In the genomic region with DNA sequence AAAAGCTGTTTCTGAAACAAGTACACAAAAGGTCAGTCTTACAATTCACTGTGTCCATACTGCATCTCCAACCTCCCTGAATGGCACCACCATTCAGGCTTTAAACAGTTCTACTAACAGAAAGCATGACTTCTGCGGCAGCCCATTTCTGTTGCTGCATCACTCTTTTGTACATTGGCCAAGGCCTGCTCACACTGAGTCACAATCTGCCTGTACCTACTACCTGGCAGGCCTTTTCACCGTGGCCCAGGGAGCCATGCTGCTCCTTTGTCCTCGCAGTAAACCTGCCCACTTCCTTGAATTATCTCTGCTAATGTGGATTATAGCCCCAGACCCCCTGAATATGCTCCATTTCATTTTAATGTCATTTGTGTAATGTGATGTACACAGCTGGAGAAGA, we compare ENCODE assay signal across 13 mouse cellular contexts.
"Had no signal": no experiment of that assay in that cellular context is flagged by ENCODE, and none has a peak within 500 bp of the region (broad histone marks: within the 10 kb centered on the region; RNA-seq: fewer than 3 reads in every experiment).

No protein-coding gene starts in this region.

- ATAC-seq: midbrain, embryonic 16.5 days had no signal

- DNase-seq: lung, embryonic 14.5 days; lung, postnatal 10 days; lung, postnatal 4 days; midbrain, embryonic 14.5 days; retina, postnatal 1 day; right cerebral cortex, adult 18-20 months; right cerebral cortex, postnatal 25 days; right cerebral cortex, postnatal 4 days; spleen, adult 18-20 months; thymus, adult 18-20 months; thymus, postnatal 14 days; thymus, postnatal 36 days had no signal
